Mouse (Mus musculus): Measurements from ENCODE around the gene Stpg4. TPM values are rescaled to one million over a fixed set of nuclear protein-coding genes. Genes with fewer than 3 reads are reported as not detected.

Gene Stpg4
- polyA plus RNA-seq, 1 experiment from 2014 or later: not detected

DNA sequence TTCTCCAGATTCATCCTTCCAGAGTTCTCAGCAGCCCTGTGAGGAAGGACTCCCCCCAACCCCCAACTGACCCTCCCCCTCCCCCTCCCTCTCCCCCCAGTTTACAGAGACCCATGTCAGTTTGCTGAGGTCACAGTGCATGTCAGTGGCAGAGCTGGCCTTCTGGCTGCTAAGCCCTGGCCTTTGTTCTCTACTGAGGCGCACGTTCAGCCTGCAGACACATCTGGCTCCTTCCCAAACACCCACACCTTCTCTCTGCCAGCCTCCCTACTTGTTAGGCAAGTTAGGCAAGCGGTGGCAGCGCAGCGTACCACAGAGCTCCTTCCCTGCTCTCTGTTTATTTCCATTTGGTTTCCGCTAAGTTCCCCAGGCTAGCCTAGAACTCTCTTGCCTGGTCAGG, 50.0 kb downstream of the Stpg4 start:
- no peak for ATAC-seq (replicated peaks; ENCODE audit: extremely low read depth, insufficient read depth, low FRiP score)
- 64% methylated on average over 6 of the region's 6 CpGs for WGBS

DNA sequence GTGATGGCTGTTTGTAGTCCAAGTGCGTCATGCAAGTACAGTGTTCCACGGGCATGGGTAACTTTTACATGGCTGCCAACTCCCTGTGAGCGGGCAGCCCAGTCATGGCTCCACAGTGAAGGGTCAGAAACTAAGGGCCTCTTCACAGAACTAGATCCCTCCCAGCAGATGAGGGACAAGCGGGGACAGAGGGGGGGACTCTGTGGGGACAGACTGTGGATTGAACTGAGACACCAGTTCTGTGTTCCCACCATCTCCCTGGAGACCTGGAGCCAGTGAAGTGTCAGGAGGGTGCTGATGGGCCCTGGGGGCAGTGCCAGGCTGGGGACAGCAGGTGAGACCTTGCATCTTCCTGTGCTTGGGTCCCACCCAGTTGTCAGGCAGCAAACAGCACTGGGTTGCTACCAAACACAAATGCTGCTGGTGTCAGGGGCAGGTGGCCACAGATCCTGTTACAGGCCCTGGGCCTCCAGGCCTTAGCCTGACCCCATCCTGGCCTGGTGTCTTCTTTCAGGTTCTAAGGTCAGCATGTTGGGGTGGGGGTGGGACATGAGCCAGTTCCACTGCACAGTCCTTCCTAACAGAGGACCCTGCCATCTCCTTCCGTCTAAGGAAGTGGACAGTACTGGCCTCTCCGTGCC, 50.6 kb downstream of the Stpg4 start:
- Histone ChIP-seq H3K4me2 (ENCODE audit: low read depth, low read length) (no peak overlapping the region), H3K27me3 (ENCODE audit: control insufficient read depth, insufficient read depth, low read length) (no peaks in the 10 kb centered on the region), H3K9ac (ENCODE audit: low read length) (0 out of 2 replicates have a peak overlapping the region, but pooled peaks have one; percentile 31), H3K36me3 (ENCODE audit: control insufficient read depth, insufficient read depth) (no peaks in the 10 kb centered on the region), H3K9me3 (replicated peaks; ENCODE audit: control insufficient read depth, low read length) (no peaks in the 10 kb centered on the region), H3K4me3 (ENCODE audit: low read length) (no peak overlapping the region), H3K4me1 (ENCODE audit: control insufficient read depth, insufficient read depth, low read length) (peaks cover 29% of the 10 kb centered on the region), H3K27ac (ENCODE audit: low read length) (peak overlapping the region; percentile 67)
- WGBS: 79% methylated on average over 6 of the region's 6 CpGs
- ATAC-seq (replicated peaks; ENCODE audit: extremely low read depth, insufficient read depth, low FRiP score): no peak; the same call in 1 of the 2 replicates

More for the DNA sequence above, 50.0 kb downstream of the Stpg4 start:
- Histone ChIP-seq H3K9ac (ENCODE audit: low read length) (no peak overlapping the region), H3K9me3 (replicated peaks; ENCODE audit: control insufficient read depth, low read length) (no peaks in the 10 kb centered on the region), H3K36me3 (ENCODE audit: control insufficient read depth, insufficient read depth) (no peaks in the 10 kb centered on the region), H3K4me2 (ENCODE audit: low read depth, low read length) (no peak overlapping the region), H3K27ac (ENCODE audit: low read length) (no peak overlapping the region), H3K4me3 (ENCODE audit: low read length) (no peak overlapping the region), H3K27me3 (ENCODE audit: control insufficient read depth, insufficient read depth, low read length) (no peaks in the 10 kb centered on the region), H3K4me1 (ENCODE audit: control insufficient read depth, insufficient read depth, low read length) (peaks cover 29% of the 10 kb centered on the region)

GRCm38 (mm10) chr17:87375941-87376511, 51.5 kb downstream of the Stpg4 start:
- Histone ChIP-seq H3K4me2 (ENCODE audit: low read depth, low read length) (no peak overlapping the region), H3K9ac (ENCODE audit: low read length) (0 out of 2 replicates have a peak overlapping the region, but pooled peaks have one; percentile 13), H3K4me1 (ENCODE audit: control insufficient read depth, insufficient read depth, low read length) (peaks cover 29% of the 10 kb centered on the region), H3K9me3 (replicated peaks; ENCODE audit: control insufficient read depth, low read length) (no peaks in the 10 kb centered on the region), H3K4me3 (ENCODE audit: low read length) (no peak overlapping the region), H3K27ac (ENCODE audit: low read length) (peak overlapping the region; percentile 67), H3K27me3 (ENCODE audit: control insufficient read depth, insufficient read depth, low read length) (no peaks in the 10 kb centered on the region), H3K36me3 (ENCODE audit: control insufficient read depth, insufficient read depth) (no peaks in the 10 kb centered on the region)
- WGBS: 16% methylated on average over 10 of the region's 10 CpGs
- peak; percentile 50 for ATAC-seq (replicated peaks; ENCODE audit: extremely low read depth, insufficient read depth, low FRiP score)

GRCm38 (mm10) chr17:87373327-87373726, 54.2 kb downstream of the Stpg4 start:
- Histone ChIP-seq H3K4me1 (ENCODE audit: control insufficient read depth, insufficient read depth, low read length) (peaks cover 28% of the 10 kb centered on the region), H3K4me3 (ENCODE audit: low read length) (no peak overlapping the region), H3K9ac (ENCODE audit: low read length) (no peak overlapping the region), H3K4me2 (ENCODE audit: low read depth, low read length) (no peak overlapping the region), H3K9me3 (replicated peaks; ENCODE audit: control insufficient read depth, low read length) (no peaks in the 10 kb centered on the region), H3K27me3 (ENCODE audit: control insufficient read depth, insufficient read depth, low read length) (no peaks in the 10 kb centered on the region), H3K27ac (ENCODE audit: low read length) (no peak overlapping the region), H3K36me3 (ENCODE audit: control insufficient read depth, insufficient read depth) (no peaks in the 10 kb centered on the region)
- 79% methylated on average over 9 of the region's 9 CpGs for WGBS
- ATAC-seq (replicated peaks; ENCODE audit: extremely low read depth, insufficient read depth, low FRiP score): no peak

- Histone ChIP-seq H3K4me3 (ENCODE audit: low read length) (no peak overlapping the region), H3K4me2 (ENCODE audit: low read depth, low read length) (no peak overlapping the region), H3K27me3 (ENCODE audit: control insufficient read depth, insufficient read depth, low read length) (no peaks in the 10 kb centered on the region), H3K9ac (ENCODE audit: low read length) (no peak overlapping the region), H3K36me3 (ENCODE audit: control insufficient read depth, insufficient read depth) (no peaks in the 10 kb centered on the region), H3K27ac (ENCODE audit: low read length) (no peak overlapping the region), H3K4me1 (ENCODE audit: control insufficient read depth, insufficient read depth, low read length) (peaks cover 32% of the 10 kb centered on the region), H3K9me3 (replicated peaks; ENCODE audit: control insufficient read depth, low read length) (no peaks in the 10 kb centered on the region)
- 90% methylated on average over 7 of the region's 7 CpGs for WGBS
- ATAC-seq (replicated peaks; ENCODE audit: extremely low read depth, insufficient read depth, low FRiP score): no peak
Measured at GRCm38 (mm10) chr17:87372189-87372588, 55.4 kb downstream of the Stpg4 start.

- no peak overlapping the region for H3K9ac ChIP-seq (ENCODE audit: low read length)
- no peak for ATAC-seq (replicated peaks; ENCODE audit: extremely low read depth, insufficient read depth, low FRiP score)
- H3K4me2 ChIP-seq (ENCODE audit: low read depth, low read length): no peak overlapping the region
- no peak overlapping the region for H3K27ac ChIP-seq (ENCODE audit: low read length)
- no peaks in the 10 kb centered on the region for H3K27me3 ChIP-seq (ENCODE audit: control insufficient read depth, insufficient read depth, low read length)
- H3K4me3 ChIP-seq (ENCODE audit: low read length): no peak overlapping the region
- no peaks in the 10 kb centered on the region for H3K9me3 ChIP-seq (replicated peaks; ENCODE audit: control insufficient read depth, low read length)
- no peaks in the 10 kb centered on the region for H3K36me3 ChIP-seq (ENCODE audit: control insufficient read depth, insufficient read depth)
- WGBS: 76% methylated on average over 18 of the region's 18 CpGs
- peaks cover 18% of the 10 kb centered on the region for H3K4me1 ChIP-seq (ENCODE audit: control insufficient read depth, insufficient read depth, low read length)
Measured at GRCm38 (mm10) chr17:87369270-87369759, 58.2 kb downstream of the Stpg4 start.

DNA sequence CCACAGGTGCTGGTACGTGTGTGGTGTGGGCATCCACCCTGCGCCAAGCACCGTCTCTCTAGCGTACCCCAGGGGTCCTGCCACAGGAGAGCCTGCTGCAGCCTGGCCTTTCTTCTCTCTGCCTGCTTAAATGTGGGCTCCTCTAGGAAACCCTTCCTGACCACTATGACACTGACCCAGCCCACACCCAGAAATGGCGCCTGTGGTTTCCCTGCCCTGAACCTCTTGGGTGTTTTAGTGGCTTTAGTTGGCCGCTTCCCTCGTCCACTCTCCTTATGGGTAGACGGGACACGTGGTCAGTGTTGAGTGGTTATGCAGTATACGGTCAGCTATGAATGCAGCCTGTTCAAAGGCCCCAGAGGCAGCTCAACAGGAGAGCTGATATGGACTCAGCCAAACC, 59.1 kb downstream of the Stpg4 start:
- H3K4me1 ChIP-seq (ENCODE audit: control insufficient read depth, insufficient read depth, low read length): peaks cover 18% of the 10 kb centered on the region
- ATAC-seq (replicated peaks; ENCODE audit: extremely low read depth, insufficient read depth, low FRiP score): no peak
- H3K27me3 ChIP-seq (ENCODE audit: control insufficient read depth, insufficient read depth, low read length): no peaks in the 10 kb centered on the region
- no peak overlapping the region for H3K4me3 ChIP-seq (ENCODE audit: low read length)
- 94% methylated on average over 10 of the region's 10 CpGs for WGBS
- H3K27ac ChIP-seq (ENCODE audit: low read length): no peak overlapping the region
- no peaks in the 10 kb centered on the region for H3K9me3 ChIP-seq (replicated peaks; ENCODE audit: control insufficient read depth, low read length)
- no peaks in the 10 kb centered on the region for H3K36me3 ChIP-seq (ENCODE audit: control insufficient read depth, insufficient read depth)
- no peak overlapping the region for H3K9ac ChIP-seq (ENCODE audit: low read length)
- no peak overlapping the region for H3K4me2 ChIP-seq (ENCODE audit: low read depth, low read length)

- no peak overlapping the region for H3K4me2 ChIP-seq (ENCODE audit: low read depth, low read length)
- H3K36me3 ChIP-seq (ENCODE audit: control insufficient read depth, insufficient read depth): no peaks in the 10 kb centered on the region
- H3K27me3 ChIP-seq (ENCODE audit: control insufficient read depth, insufficient read depth, low read length): no peaks in the 10 kb centered on the region
- no peak overlapping the region; the same call in 1 of the 2 replicates for H3K9ac ChIP-seq (ENCODE audit: low read length)
- peaks cover 18% of the 10 kb centered on the region for H3K4me1 ChIP-seq (ENCODE audit: control insufficient read depth, insufficient read depth, low read length)
- H3K9me3 ChIP-seq (replicated peaks; ENCODE audit: control insufficient read depth, low read length): no peaks in the 10 kb centered on the region
- no peak; the same call in 1 of the 2 replicates for ATAC-seq (replicated peaks; ENCODE audit: extremely low read depth, insufficient read depth, low FRiP score)
- 38% methylated on average over 3 of the region's 3 CpGs for WGBS
- no peak overlapping the region for H3K4me3 ChIP-seq (ENCODE audit: low read length)
- H3K27ac ChIP-seq (ENCODE audit: low read length): no peak overlapping the region
Measured at GRCm38 (mm10) chr17:87367640-87368039, 59.9 kb downstream of the Stpg4 start.

DNA sequence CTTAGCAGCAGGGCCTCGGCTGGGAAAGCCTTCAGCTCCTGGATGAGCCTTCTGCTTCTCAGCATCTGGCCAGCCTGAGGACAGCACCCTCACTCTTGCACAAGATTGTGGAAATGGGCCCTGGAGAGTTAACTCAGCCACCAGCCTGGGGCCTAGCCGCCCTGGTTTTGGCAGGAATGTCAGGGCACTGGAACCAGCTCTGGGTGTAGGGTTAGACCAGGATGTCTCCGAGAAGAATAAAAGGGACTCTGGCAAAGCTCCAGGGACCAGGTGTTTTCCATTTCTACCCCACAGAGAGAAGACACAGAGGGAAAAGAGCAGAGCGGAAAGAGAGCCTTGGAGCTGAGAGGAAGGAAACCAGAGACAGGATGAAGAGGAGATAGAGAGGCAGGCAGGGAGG, 60.3 kb downstream of the Stpg4 start:
- H3K4me1 ChIP-seq (ENCODE audit: control insufficient read depth, insufficient read depth, low read length): peaks cover 18% of the 10 kb centered on the region
- H3K9ac ChIP-seq (ENCODE audit: low read length): no peak overlapping the region
- H3K4me3 ChIP-seq (ENCODE audit: low read length): no peak overlapping the region
- WGBS: 34% methylated on average over 4 of the region's 4 CpGs
- no peaks in the 10 kb centered on the region for H3K9me3 ChIP-seq (replicated peaks; ENCODE audit: control insufficient read depth, low read length)
- no peak overlapping the region for H3K27ac ChIP-seq (ENCODE audit: low read length)
- H3K4me2 ChIP-seq (ENCODE audit: low read depth, low read length): no peak overlapping the region
- no peak for ATAC-seq (replicated peaks; ENCODE audit: extremely low read depth, insufficient read depth, low FRiP score)
- H3K27me3 ChIP-seq (ENCODE audit: control insufficient read depth, insufficient read depth, low read length): no peaks in the 10 kb centered on the region
- H3K36me3 ChIP-seq (ENCODE audit: control insufficient read depth, insufficient read depth): no peaks in the 10 kb centered on the region

All from heart, embryonic 16.5 days (tissue).